Mouse (Mus musculus): Measurements from ENCODE around the gene Kdm3a. TPM values are rescaled to one million over a fixed set of nuclear protein-coding genes. Genes with fewer than 3 reads are reported as not detected.
A peak's percentile ranks its signal among the peaks of the same experiment; 100 is the strongest.

Gene Kdm3a
- polyA plus RNA-seq, 1 experiment = 34.8 TPM

- no peak overlapping the region for H3K27ac ChIP-seq (ENCODE audit: insufficient read depth, low read length)
- peaks cover 2% of the 10 kb centered on the region; the same call in 1 of the 2 replicates for H3K4me1 ChIP-seq (ENCODE audit: control insufficient read depth, insufficient read depth, low read length)
- TF ChIP-seq CTCF (IDR thresholded peaks at IDR 0.05; ENCODE audit: extremely low read depth, insufficient read depth, low read length) (no peak), POLR2A (IDR thresholded peaks at IDR 0.05; ENCODE audit: extremely low read depth, insufficient read depth, low read length) (no peak)
- H3K4me3 ChIP-seq (ENCODE audit: insufficient read depth, low read length) = no peak overlapping the region
These were observed 25.0 kb downstream of the Kdm3a start for GRCm38 (mm10) chr6:71607756-71608155.

- TF ChIP-seq POLR2A (IDR thresholded peaks at IDR 0.05; ENCODE audit: extremely low read depth, insufficient read depth, low read length) (no peak), CTCF (IDR thresholded peaks at IDR 0.05; ENCODE audit: extremely low read depth, insufficient read depth, low read length) (no peak)
- no peak overlapping the region for H3K27ac ChIP-seq (ENCODE audit: insufficient read depth, low read length)
- no peaks in the 10 kb centered on the region for H3K4me1 ChIP-seq (ENCODE audit: control insufficient read depth, insufficient read depth, low read length)
- no peak overlapping the region for H3K4me3 ChIP-seq (ENCODE audit: insufficient read depth, low read length)
These were observed 42.6 kb downstream of the Kdm3a start for GRCm38 (mm10) chr6:71590154-71590553.

- Histone ChIP-seq H3K27ac (ENCODE audit: insufficient read depth, low read length) (no peak overlapping the region), H3K4me3 (ENCODE audit: insufficient read depth, low read length) (no peak overlapping the region), H3K4me1 (ENCODE audit: control insufficient read depth, insufficient read depth, low read length) (no peaks in the 10 kb centered on the region)
- TF ChIP-seq POLR2A (IDR thresholded peaks at IDR 0.05; ENCODE audit: extremely low read depth, insufficient read depth, low read length) = no peak
- no peak for TF ChIP-seq CTCF (IDR thresholded peaks at IDR 0.05; ENCODE audit: extremely low read depth, insufficient read depth, low read length)
These were observed 43.4 kb downstream of the Kdm3a start for GRCm38 (mm10) chr6:71589401-71589800.

GRCm38 (mm10) chr6:71583198-71583597 is 49.6 kb downstream of the Kdm3a start:
- no peak overlapping the region for H3K4me3 ChIP-seq (ENCODE audit: insufficient read depth, low read length)
- H3K4me1 ChIP-seq (ENCODE audit: control insufficient read depth, insufficient read depth, low read length) = peaks cover 3% of the 10 kb centered on the region; the same call in 1 of the 2 replicates
- H3K27ac ChIP-seq (ENCODE audit: insufficient read depth, low read length) = no peak overlapping the region
- TF ChIP-seq POLR2A (IDR thresholded peaks at IDR 0.05; ENCODE audit: extremely low read depth, insufficient read depth, low read length) = no peak
- TF ChIP-seq CTCF (IDR thresholded peaks at IDR 0.05; ENCODE audit: extremely low read depth, insufficient read depth, low read length) = no peak

GRCm38 (mm10) chr6:71579478-71579877 is 53.3 kb downstream of the Kdm3a start:
- no peak for TF ChIP-seq CTCF (IDR thresholded peaks at IDR 0.05; ENCODE audit: extremely low read depth, insufficient read depth, low read length)
- TF ChIP-seq POLR2A (IDR thresholded peaks at IDR 0.05; ENCODE audit: extremely low read depth, insufficient read depth, low read length) = no peak
- H3K27ac ChIP-seq (ENCODE audit: insufficient read depth, low read length) = no peak overlapping the region

GRCm38 (mm10) chr6:71575359-71575758 is 57.4 kb downstream of the Kdm3a start:
- H3K4me1 ChIP-seq (ENCODE audit: control insufficient read depth, insufficient read depth, low read length) = no peaks in the 10 kb centered on the region
- no peak overlapping the region for H3K4me3 ChIP-seq (ENCODE audit: insufficient read depth, low read length)
- no peak overlapping the region for H3K27ac ChIP-seq (ENCODE audit: insufficient read depth, low read length)
- no peak for TF ChIP-seq POLR2A (IDR thresholded peaks at IDR 0.05; ENCODE audit: extremely low read depth, insufficient read depth, low read length)

More at GRCm38 (mm10) chr6:71579478-71579877, 53.3 kb downstream of the Kdm3a start:
- Histone ChIP-seq H3K4me1 (ENCODE audit: control insufficient read depth, insufficient read depth, low read length) (peaks cover 3% of the 10 kb centered on the region; the same call in 1 of the 2 replicates), H3K4me3 (ENCODE audit: insufficient read depth, low read length) (no peak overlapping the region)

- no peak overlapping the region for H3K27ac ChIP-seq (ENCODE audit: insufficient read depth, low read length)
- TF ChIP-seq POLR2A (IDR thresholded peaks at IDR 0.05; ENCODE audit: extremely low read depth, insufficient read depth, low read length) (no peak), CTCF (IDR thresholded peaks at IDR 0.05; ENCODE audit: extremely low read depth, insufficient read depth, low read length) (no peak)
- no peak overlapping the region for H3K4me3 ChIP-seq (ENCODE audit: insufficient read depth, low read length)
- H3K4me1 ChIP-seq (ENCODE audit: control insufficient read depth, insufficient read depth, low read length) = peaks cover 5% of the 10 kb centered on the region; the same call in 1 of the 2 replicates
These were observed 63.8 kb downstream of the Kdm3a start for GRCm38 (mm10) chr6:71569025-71569424.

GRCm38 (mm10) chr6:71568616-71569015 is 64.2 kb downstream of the Kdm3a start:
- no peak overlapping the region for H3K4me3 ChIP-seq (ENCODE audit: insufficient read depth, low read length)
- H3K4me1 ChIP-seq (ENCODE audit: control insufficient read depth, insufficient read depth, low read length) = peaks cover 5% of the 10 kb centered on the region; the same call in 1 of the 2 replicates
- H3K27ac ChIP-seq (ENCODE audit: insufficient read depth, low read length) = peak overlapping the region; percentile 42; the same call in 1 of the 2 replicates
- TF ChIP-seq POLR2A (IDR thresholded peaks at IDR 0.05; ENCODE audit: extremely low read depth, insufficient read depth, low read length) (no peak), CTCF (IDR thresholded peaks at IDR 0.05; ENCODE audit: extremely low read depth, insufficient read depth, low read length) (no peak)

GRCm38 (mm10) chr6:71556826-71557225 is 76.0 kb downstream of the Kdm3a start:
- H3K27ac ChIP-seq (ENCODE audit: insufficient read depth, low read length) = no peak overlapping the region
- no peaks in the 10 kb centered on the region for H3K4me1 ChIP-seq (ENCODE audit: control insufficient read depth, insufficient read depth, low read length)
- no peak overlapping the region for H3K4me3 ChIP-seq (ENCODE audit: insufficient read depth, low read length)
- TF ChIP-seq CTCF (IDR thresholded peaks at IDR 0.05; ENCODE audit: extremely low read depth, insufficient read depth, low read length) (no peak), POLR2A (IDR thresholded peaks at IDR 0.05; ENCODE audit: extremely low read depth, insufficient read depth, low read length) (no peak)

- H3K4me1 ChIP-seq (ENCODE audit: control insufficient read depth, insufficient read depth, low read length) = no peaks in the 10 kb centered on the region
- no peak for TF ChIP-seq CTCF (IDR thresholded peaks at IDR 0.05; ENCODE audit: extremely low read depth, insufficient read depth, low read length)
- no peak for TF ChIP-seq POLR2A (IDR thresholded peaks at IDR 0.05; ENCODE audit: extremely low read depth, insufficient read depth, low read length)
- H3K4me3 ChIP-seq (ENCODE audit: insufficient read depth, low read length) = no peak overlapping the region
- no peak overlapping the region for H3K27ac ChIP-seq (ENCODE audit: insufficient read depth, low read length)
These were observed 77.3 kb downstream of the Kdm3a start for GRCm38 (mm10) chr6:71555507-71555951.
